Mouse (Mus musculus): ENCODE results near the gene Cdc42se1. TPM values are rescaled to one million over a fixed set of nuclear protein-coding genes. Genes with fewer than 3 reads are reported as not detected.

Gene Cdc42se1
- polyA plus RNA-seq, 1 experiment: 156 TPM

DNA sequence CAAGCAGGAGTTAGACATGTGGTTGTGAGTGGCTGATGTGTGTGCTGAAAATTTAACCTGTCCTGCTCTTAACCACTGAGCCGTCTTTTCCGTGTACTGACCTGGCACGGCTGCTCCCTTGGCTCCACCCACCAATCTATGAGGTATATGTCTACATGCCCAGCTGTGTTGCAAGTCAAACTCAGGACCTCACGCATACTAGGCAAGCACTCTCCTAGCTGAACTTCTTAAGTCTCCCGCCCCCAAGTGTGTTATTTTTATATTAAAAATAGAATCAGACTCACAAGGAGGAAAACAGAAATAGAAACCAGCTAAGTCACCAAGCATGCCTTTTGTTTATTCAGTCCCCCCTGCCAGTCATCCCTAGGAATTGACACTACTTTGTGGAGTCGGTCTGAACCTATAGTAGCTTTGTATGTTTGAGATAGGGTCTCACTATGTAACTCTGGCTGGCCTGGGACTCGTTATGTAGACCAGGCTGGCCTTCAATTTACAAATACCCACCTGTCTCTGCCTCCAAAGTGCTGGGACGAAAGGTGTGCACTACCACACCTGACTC lies 9.1 kb downstream of the Cdc42se1 start:
- no peak for DNase-seq
- H3K4me1 ChIP-seq (replicated peaks; ENCODE audit: control insufficient read depth, insufficient read depth, low read length): peaks cover 2% of the 10 kb centered on the region; the same call in 1 of the 2 replicates
- 93% methylated on average over 8 of the region's 8 CpGs for WGBS
- TF ChIP-seq CTCF (IDR thresholded peaks at IDR 0.05; ENCODE audit: borderline replicate concordance, control insufficient read depth, extremely low read depth, insufficient read depth, low read length, poor library complexity) (no peak), POLR2A (IDR thresholded peaks at IDR 0.05; ENCODE audit: control insufficient read depth, extremely low read depth, insufficient read depth, low read length, poor library complexity) (no peak)
- no peak overlapping the region for H3K4me3 ChIP-seq (ENCODE audit: control insufficient read depth, insufficient read depth, low read length)
- H3K27ac ChIP-seq (ENCODE audit: control insufficient read depth, insufficient read depth, low read length): no peak overlapping the region
- peaks cover 43% of the 10 kb centered on the region for H3K36me3 ChIP-seq (ENCODE audit: control insufficient read depth, insufficient read depth, low read length)
- H3K27me3 ChIP-seq (ENCODE audit: control insufficient read depth, insufficient read depth, low read length): no peaks in the 10 kb centered on the region

GRCm38 (mm10) chr3:95239022-95239421 lies 10.5 kb downstream of the Cdc42se1 start:
- Histone ChIP-seq H3K27ac (ENCODE audit: control insufficient read depth, insufficient read depth, low read length) (no peak overlapping the region), H3K4me3 (ENCODE audit: control insufficient read depth, insufficient read depth, low read length) (no peak overlapping the region), H3K27me3 (ENCODE audit: control insufficient read depth, insufficient read depth, low read length) (no peaks in the 10 kb centered on the region), H3K36me3 (ENCODE audit: control insufficient read depth, insufficient read depth, low read length) (peaks cover 29% of the 10 kb centered on the region), H3K4me1 (replicated peaks; ENCODE audit: control insufficient read depth, insufficient read depth, low read length) (peaks cover 2% of the 10 kb centered on the region; the same call in 1 of the 2 replicates)
- 86% methylated on average over 6 of the region's 6 CpGs for WGBS
- no peak for TF ChIP-seq CTCF (IDR thresholded peaks at IDR 0.05; ENCODE audit: borderline replicate concordance, control insufficient read depth, extremely low read depth, insufficient read depth, low read length, poor library complexity)
- TF ChIP-seq POLR2A (IDR thresholded peaks at IDR 0.05; ENCODE audit: control insufficient read depth, extremely low read depth, insufficient read depth, low read length, poor library complexity): no peak
- DNase-seq: no peak

DNA sequence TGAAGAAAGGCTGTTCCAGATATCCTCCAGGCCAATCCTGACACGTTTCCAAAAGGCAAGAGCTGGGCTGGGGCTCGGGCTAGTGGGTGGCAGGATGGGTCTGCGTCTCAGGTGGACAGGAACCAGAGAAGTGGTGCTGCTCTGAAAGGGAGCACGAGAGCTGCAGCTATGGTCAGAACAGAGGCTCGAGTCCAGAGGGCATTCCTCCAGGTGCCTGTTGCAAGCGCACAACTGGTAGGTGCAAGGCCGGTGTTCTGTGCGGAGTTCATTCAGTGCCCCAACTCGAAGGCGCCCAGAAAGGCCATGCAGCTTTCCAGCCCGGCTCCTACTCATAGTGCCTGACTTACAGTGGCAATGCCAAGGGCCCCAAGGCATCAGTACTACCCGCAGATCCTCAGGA lies 11.4 kb downstream of the Cdc42se1 start:
- 95% methylated on average over 12 of the region's 12 CpGs for WGBS
- H3K4me3 ChIP-seq (ENCODE audit: control insufficient read depth, insufficient read depth, low read length): no peak overlapping the region
- TF ChIP-seq CTCF (IDR thresholded peaks at IDR 0.05; ENCODE audit: borderline replicate concordance, control insufficient read depth, extremely low read depth, insufficient read depth, low read length, poor library complexity): no peak
- TF ChIP-seq POLR2A (IDR thresholded peaks at IDR 0.05; ENCODE audit: control insufficient read depth, extremely low read depth, insufficient read depth, low read length, poor library complexity): no peak
- no peak for DNase-seq
- no peak overlapping the region for H3K27ac ChIP-seq (ENCODE audit: control insufficient read depth, insufficient read depth, low read length)
- peaks cover 20% of the 10 kb centered on the region for H3K36me3 ChIP-seq (ENCODE audit: control insufficient read depth, insufficient read depth, low read length)
- no peaks in the 10 kb centered on the region for H3K27me3 ChIP-seq (ENCODE audit: control insufficient read depth, insufficient read depth, low read length)
- no peaks in the 10 kb centered on the region; the same call in 1 of the 2 replicates for H3K4me1 ChIP-seq (replicated peaks; ENCODE audit: control insufficient read depth, insufficient read depth, low read length)

- Histone ChIP-seq H3K4me3 (ENCODE audit: control insufficient read depth, insufficient read depth, low read length) (no peak overlapping the region), H3K27ac (ENCODE audit: control insufficient read depth, insufficient read depth, low read length) (no peak overlapping the region), H3K4me1 (replicated peaks; ENCODE audit: control insufficient read depth, insufficient read depth, low read length) (no peaks in the 10 kb centered on the region), H3K27me3 (ENCODE audit: control insufficient read depth, insufficient read depth, low read length) (no peaks in the 10 kb centered on the region), H3K36me3 (ENCODE audit: control insufficient read depth, insufficient read depth, low read length) (peaks cover 10% of the 10 kb centered on the region)
- 76% methylated on average over 17 of the region's 17 CpGs for WGBS
- DNase-seq: no peak
- TF ChIP-seq CTCF (IDR thresholded peaks at IDR 0.05; ENCODE audit: borderline replicate concordance, control insufficient read depth, extremely low read depth, insufficient read depth, low read length, poor library complexity) (no peak), POLR2A (IDR thresholded peaks at IDR 0.05; ENCODE audit: control insufficient read depth, extremely low read depth, insufficient read depth, low read length, poor library complexity) (no peak)
These were observed 12.4 kb downstream of the Cdc42se1 start for GRCm38 (mm10) chr3:95240900-95241299.

DNA sequence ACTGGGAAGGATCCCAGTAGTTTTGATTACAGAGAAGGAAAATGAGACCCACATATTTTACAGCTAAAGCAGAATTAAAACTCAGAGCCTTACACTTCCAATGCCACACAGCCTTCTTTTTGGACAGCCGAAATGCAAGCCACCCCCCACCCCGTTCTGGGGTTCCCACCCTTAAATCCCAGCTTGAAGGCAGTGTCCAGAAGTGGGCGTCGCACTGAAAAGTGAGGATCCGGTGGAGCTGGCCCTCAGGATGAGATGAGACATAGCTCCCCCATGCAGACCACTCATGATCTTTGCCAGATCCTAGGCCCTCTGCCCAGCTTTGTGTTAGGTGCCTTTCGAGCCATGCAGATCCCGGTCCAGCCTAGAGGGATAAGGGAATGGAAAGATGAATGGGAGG lies 13.0 kb downstream of the Cdc42se1 start, which contains the start of gene Gm128:
Gm128 (minus strand) TSS at position 101 of the 400 bp plus-strand sequence.
- Histone ChIP-seq H3K27me3 (ENCODE audit: control insufficient read depth, insufficient read depth, low read length) (no peaks in the 10 kb centered on the region), H3K4me3 (ENCODE audit: control insufficient read depth, insufficient read depth, low read length) (no peak within 1 kb of the TSS), H3K36me3 (ENCODE audit: control insufficient read depth, insufficient read depth, low read length) (peaks cover 6% of the 10 kb centered on the region), H3K4me1 (replicated peaks; ENCODE audit: control insufficient read depth, insufficient read depth, low read length) (no peaks in the 10 kb centered on the region), H3K27ac (ENCODE audit: control insufficient read depth, insufficient read depth, low read length) (no peak within 1 kb of the TSS)
- WGBS: 95% methylated on average over 7 of the region's 7 CpGs
- TF ChIP-seq POLR2A (IDR thresholded peaks at IDR 0.05; ENCODE audit: control insufficient read depth, extremely low read depth, insufficient read depth, low read length, poor library complexity) (no peak), CTCF (IDR thresholded peaks at IDR 0.05; ENCODE audit: borderline replicate concordance, control insufficient read depth, extremely low read depth, insufficient read depth, low read length, poor library complexity) (no peak)
- no peak for DNase-seq

GRCm38 (mm10) chr3:95243086-95243485 lies 14.6 kb downstream of the Cdc42se1 start:
- Histone ChIP-seq H3K4me1 (replicated peaks; ENCODE audit: control insufficient read depth, insufficient read depth, low read length) (no peaks in the 10 kb centered on the region), H3K27ac (ENCODE audit: control insufficient read depth, insufficient read depth, low read length) (no peak overlapping the region), H3K4me3 (ENCODE audit: control insufficient read depth, insufficient read depth, low read length) (no peak overlapping the region), H3K36me3 (ENCODE audit: control insufficient read depth, insufficient read depth, low read length) (no peaks in the 10 kb centered on the region), H3K27me3 (ENCODE audit: control insufficient read depth, insufficient read depth, low read length) (no peaks in the 10 kb centered on the region)
- WGBS: 92% methylated on average over 2 of the region's 2 CpGs
- no peak for DNase-seq
- no peak for TF ChIP-seq POLR2A (IDR thresholded peaks at IDR 0.05; ENCODE audit: control insufficient read depth, extremely low read depth, insufficient read depth, low read length, poor library complexity)
- no peak for TF ChIP-seq CTCF (IDR thresholded peaks at IDR 0.05; ENCODE audit: borderline replicate concordance, control insufficient read depth, extremely low read depth, insufficient read depth, low read length, poor library complexity)

All from thymus, adult 2 months (tissue).